Mouse (Mus musculus) cerebellum, adult 2 months (tissue): ENCODE results near the gene Smim27.

ENCODE experiments used
- CTCF ChIP-seq: fragments of 200-500 bp; IDR thresholded peaks from 2 replicates; pipeline ENCODE4 v1.5.1; 2011; ENCODE audit warnings: low read depth, mild to moderate bottlenecking, control low read depth, low read length, moderate library complexity, borderline replicate concordance; ENCODE audit not compliant: insufficient read depth
- POLR2A ChIP-seq: fragments of 200-500 bp; IDR thresholded peaks from 2 replicates; pipeline ENCODE4 v1.6.1; 2011; ENCODE audit warnings: low read length, control low read depth, borderline replicate concordance; ENCODE audit not compliant: insufficient read depth

DNA sequence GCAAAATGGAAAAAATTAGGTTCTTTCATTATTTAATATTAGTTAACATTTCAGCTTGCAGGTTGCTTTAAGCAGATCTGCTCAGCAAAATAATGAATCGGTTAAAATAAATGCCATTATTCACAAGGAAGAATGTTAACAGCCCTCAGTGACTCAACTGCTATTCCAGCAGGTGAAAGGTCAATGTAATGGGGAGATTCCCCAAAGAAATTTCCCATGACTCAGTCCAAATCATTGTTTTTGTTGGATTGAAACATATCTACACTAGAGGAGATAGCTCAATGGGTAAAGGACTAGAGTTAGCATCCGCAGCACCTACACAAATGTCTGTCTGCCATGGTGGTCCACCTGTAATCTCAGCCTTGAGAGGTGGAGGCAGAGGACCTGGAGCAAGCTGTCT, 19.7 kb downstream of the Smim27 start:
- no peak for TF ChIP-seq CTCF
- TF ChIP-seq POLR2A: no peak
